Comparison of ENCODE assay signal across 18 mouse cellular contexts in the genomic region with DNA sequence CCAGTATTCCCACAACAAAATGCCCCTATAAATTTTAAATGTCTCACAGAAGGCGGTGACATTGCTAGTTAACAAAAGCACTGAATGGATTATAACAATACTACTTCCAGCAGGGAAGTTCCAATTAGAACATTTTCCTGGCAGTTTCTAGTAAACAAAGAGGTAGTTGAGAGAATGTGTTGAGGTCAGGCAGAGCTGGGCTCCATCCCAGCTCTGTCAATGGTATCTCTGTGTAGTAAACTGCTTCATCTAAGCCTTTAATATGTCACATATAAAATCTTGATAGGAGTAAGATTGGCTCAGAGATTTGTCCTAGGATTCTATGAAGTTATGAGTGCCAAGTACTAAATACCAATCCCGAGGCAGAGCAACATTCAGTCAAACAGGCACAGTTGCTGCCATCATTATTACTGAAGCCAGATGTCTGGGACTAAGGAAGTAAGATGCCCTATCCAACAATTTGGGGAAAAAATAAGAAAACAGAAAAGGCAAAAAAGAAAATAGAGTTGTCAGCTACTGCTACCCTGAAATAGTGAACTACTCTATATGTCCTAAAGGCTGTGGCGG.
"Had no signal": no experiment of that assay in that cellular context is flagged by ENCODE, and none has a peak within 500 bp of the region (broad histone marks: within the 10 kb centered on the region; RNA-seq: fewer than 3 reads in every experiment).

No protein-coding gene starts in this region.

- H3K27ac ChIP-seq: kidney, embryonic 15.5 days; limb, embryonic 12.5 days; liver, embryonic 13.5 days; lung, embryonic 15.5 days; macrophage; midbrain, embryonic 15.5 days; stomach, postnatal 0 days had no signal

- H3K9me3 ChIP-seq: kidney, embryonic 15.5 days; limb, embryonic 12.5 days; liver, embryonic 13.5 days; lung, embryonic 15.5 days; megakaryocyte, embryonic 14.5 days; midbrain, embryonic 15.5 days had no signal

- DNase-seq: kidney, adult 18-20 months; kidney, postnatal 36 days; layer of hippocampus, adult 9-11 months; layer of hippocampus, postnatal 36 days; liver; liver, embryonic 13.5 days; liver, postnatal 0 days; lung, postnatal 14 days; thymus, adult 18-20 months; thymus, postnatal 25 days had no signal

- H3K36me3 ChIP-seq: kidney, embryonic 15.5 days; limb, embryonic 12.5 days; liver, embryonic 13.5 days; lung, embryonic 15.5 days; midbrain, embryonic 15.5 days had no signal

- H3K4me2 ChIP-seq: kidney, embryonic 15.5 days; limb, embryonic 12.5 days; liver, embryonic 13.5 days; lung, embryonic 15.5 days; midbrain, embryonic 11.5 days; midbrain, embryonic 15.5 days had no signal

- H3K27me3 ChIP-seq: kidney, embryonic 15.5 days; limb, embryonic 12.5 days; liver, embryonic 13.5 days; lung, embryonic 15.5 days; megakaryocyte, embryonic 14.5 days; midbrain, embryonic 15.5 days had no signal

- ATAC-seq: liver, postnatal 0 days; midbrain, embryonic 15.5 days had no signal

- H3K4me3 ChIP-seq: kidney, embryonic 15.5 days; limb, embryonic 12.5 days; liver, embryonic 13.5 days; lung, embryonic 15.5 days; megakaryocyte, embryonic 14.5 days; midbrain, embryonic 15.5 days had no signal

- H3K4me1 ChIP-seq: kidney, embryonic 15.5 days; limb, embryonic 12.5 days; liver, embryonic 13.5 days; lung, embryonic 15.5 days; megakaryocyte, embryonic 14.5 days; midbrain, embryonic 15.5 days had no signal

- H3K9ac ChIP-seq: kidney, embryonic 15.5 days; limb, embryonic 12.5 days; liver, embryonic 13.5 days; liver, postnatal 0 days; lung, embryonic 15.5 days; midbrain, embryonic 15.5 days had no signal
